Comparison of ENCODE assay signal across 11 mouse cellular contexts in the genomic region with DNA sequence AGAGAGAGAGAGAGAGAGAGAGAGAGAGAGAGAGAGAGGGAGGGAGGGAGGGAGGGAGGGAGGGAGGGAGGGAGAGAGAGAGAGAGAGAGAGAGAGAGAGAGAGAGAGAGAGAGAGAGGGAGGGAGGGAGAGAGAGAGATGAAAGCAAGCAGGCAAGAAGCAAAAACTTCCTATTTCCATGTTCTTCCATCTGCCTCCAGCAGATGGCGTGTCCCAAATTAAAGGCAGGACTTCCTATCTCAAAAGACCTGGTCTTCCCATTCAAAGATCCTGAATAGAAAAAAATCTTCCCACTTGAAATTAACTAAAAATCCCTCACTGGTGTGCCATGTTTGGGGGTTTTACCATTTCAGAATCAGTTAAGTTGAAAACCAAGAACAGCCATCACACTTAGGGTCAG. TPM values are rescaled to one million over a fixed set of nuclear protein-coding genes. Genes with fewer than 3 reads are reported as not detected.
DNase-seq lines count a peak whose midpoint lies in the region; ATAC-seq and TF ChIP-seq lines count a peak whose summit lies in the region.
"Not testable (repeated sequence)": the region's sequence is repeated elsewhere in the genome, so short reads cannot be mapped to it uniquely, and the experiment has no call there.
"Had no signal": no experiment of that assay in that cellular context is flagged by ENCODE, and none has a peak within 500 bp of the region (broad histone marks: within the 10 kb centered on the region; RNA-seq: fewer than 3 reads in every experiment).

No protein-coding gene starts in this region.

- POLR2A ChIA-PET in Patski (lab: Charles Lee) = not testable (repeated sequence)

- H3K27me3 ChIP-seq in Patski; embryonic facial prominence, embryonic 14.5 days (replicated peaks; ENCODE audit: control insufficient read depth, insufficient read depth, low read length); liver, adult 2 months (ENCODE audit: control insufficient read depth, insufficient read depth, low read length): not testable (repeated sequence)

- peak; percentile 72 for TF ChIP-seq CTCF in Patski (IDR thresholded peaks at IDR 0.05)
- TF ChIP-seq CTCF in liver, adult 2 months (IDR thresholded peaks at IDR 0.05; ENCODE audit: low read depth, low read length) = 0 out of 2 replicates have a peak, but pooled peaks have one; percentile 16

- DNase-seq in Patski (ENCODE audit: low read depth, low spot score) = not testable (repeated sequence)
- peak; percentile 11 for DNase-seq in cerebellum, adult 11 months
- peak; percentile 12 for DNase-seq in embryonic facial prominence, embryonic 14.5 days (ENCODE audit: low spot score)
- peak; percentile 35 for DNase-seq in heart, postnatal 4 days
- DNase-seq in kidney, postnatal 4 days = peak; percentile 42 to 43
- DNase-seq in liver, adult 2 months (ENCODE audit: extremely low read depth, low read depth, low spot score) = peak; percentile 43
- peak; percentile 49 for DNase-seq in retina, embryonic 14.5 days (ENCODE audit: low spot score)
- DNase-seq in thymus, postnatal 4 days = peak; percentile 33

- CTCF ChIA-PET in Patski (lab: Charles Lee) = not testable (repeated sequence)

- not testable (repeated sequence) for H3K4me2 ChIP-seq in embryonic facial prominence, embryonic 14.5 days (ENCODE audit: low read depth, low read length)

- H3K4me3 ChIP-seq in embryonic facial prominence, embryonic 14.5 days (ENCODE audit: low read depth, low read length); liver, adult 2 months (ENCODE audit: insufficient read depth, low read depth, low read length): not testable (repeated sequence)

- ATAC-seq in Patski; embryonic facial prominence, embryonic 14.5 days (ENCODE audit: low read depth): not testable (repeated sequence)

- not testable (repeated sequence) for H3K9me3 ChIP-seq in embryonic facial prominence, embryonic 14.5 days (ENCODE audit: control insufficient read depth, low read length)

- in situ Hi-C loops in Patski (cut with MboI; ENCODE audit: low pct_unique_long_range_greater_than_20kb) = loop anchor here (5.0 kb wide), 3 partner anchors 57 to 322 kb away; a partner anchor contains a TSS

- not testable (repeated sequence) for H3K36me3 ChIP-seq in embryonic facial prominence, embryonic 14.5 days (ENCODE audit: control insufficient read depth, insufficient read depth, low read length); liver, adult 2 months (ENCODE audit: control insufficient read depth, insufficient read depth, low read length)

- not testable (repeated sequence) for H3K79me2 ChIP-seq in liver, adult 2 months (ENCODE audit: control insufficient read depth, insufficient read depth, low read length)

- H3K4me1 ChIP-seq in embryonic facial prominence, embryonic 14.5 days (ENCODE audit: control insufficient read depth, insufficient read depth, low read length); liver, adult 2 months (ENCODE audit: control insufficient read depth, insufficient read depth, low read length): not testable (repeated sequence)

- 6% methylated on average over 1 of the region's 1 CpGs for WGBS in embryonic facial prominence, embryonic 14.5 days
- WGBS in liver, adult 2 months = 14% methylated on average over 1 of the region's 1 CpGs

- not testable (repeated sequence) for H3K9ac ChIP-seq in embryonic facial prominence, embryonic 14.5 days (ENCODE audit: low read depth, low read length); liver, adult 2 months (ENCODE audit: low read depth, low read length)

- not testable (repeated sequence) for H3K27ac ChIP-seq in embryonic facial prominence, embryonic 14.5 days (replicated peaks; ENCODE audit: low read depth, low read length); liver, adult 2 months (replicated peaks; ENCODE audit: insufficient read depth, low read depth, low read length)

- not testable (repeated sequence) for TF ChIP-seq POLR2A in liver, adult 2 months (IDR thresholded peaks at IDR 0.05; ENCODE audit: extremely low read depth, insufficient read depth, low read length)

RNA-seq across cellular contexts. Expression of a gene that starts 30.2 kb away (rescaled TPM):
- polyA plus RNA-seq in Patski (2021) = 0.03 TPM
- not detected in 2 replicates for polyA plus RNA-seq in embryonic facial prominence, embryonic 14.5 days (2014; fragmentation: Nextera tagmentation; extraction: Ambion mirVana)
- total RNA-seq in heart, postnatal 4 days (2021) = not detected
- total RNA-seq in liver, adult 2 months (2014; rRNA removed) = not detected in 2 replicates
- not detected in 2 replicates for polyA plus RNA-seq in liver, adult 2 months (2012; rRNA removed)
- total RNA-seq: adrenal gland, postnatal 4 days had no signal
- polyA plus RNA-seq: kidney, embryonic 14.5 days; liver, embryonic 16.5 days had no signal

RNA-seq across cellular contexts. Expression of a gene that starts 55.6 kb away (rescaled TPM):
- 169 TPM for polyA plus RNA-seq in Patski (2021)
- 91.8 and 99.9 TPM in 2 replicates for polyA plus RNA-seq in embryonic facial prominence, embryonic 14.5 days (2014; fragmentation: Nextera tagmentation; extraction: Ambion mirVana)
- 10 to 100 TPM; 60.9 to 63.1 TPM for total RNA-seq in heart, postnatal 4 days (2021)
- total RNA-seq in liver, adult 2 months (2014; rRNA removed) = 24.4 and 28.7 TPM in 2 replicates
- polyA plus RNA-seq in liver, adult 2 months (2012; rRNA removed) = 14.1 and 18.7 TPM in 2 replicates

RNA-seq across cellular contexts. Expression of a gene that starts 58.2 kb away (rescaled TPM):
- not detected for polyA plus RNA-seq in Patski (2021)
- polyA plus RNA-seq in embryonic facial prominence, embryonic 14.5 days (2014; fragmentation: Nextera tagmentation; extraction: Ambion mirVana) = not detected in 2 replicates
- total RNA-seq in heart, postnatal 4 days (2021) = not detected
- total RNA-seq in liver, adult 2 months (2014; rRNA removed) = not detected in 2 replicates
- not detected in 2 replicates for polyA plus RNA-seq in liver, adult 2 months (2012; rRNA removed)
- total RNA-seq: adrenal gland, postnatal 4 days had no signal
- polyA plus RNA-seq: kidney, embryonic 14.5 days; liver, embryonic 16.5 days had no signal
